Mouse (Mus musculus): ENCODE measurements around the gene Mxi1. TPM values are rescaled to one million over a fixed set of nuclear protein-coding genes. Genes with fewer than 3 reads are reported as not detected.
A peak's percentile ranks its signal among the peaks of the same experiment; 100 is the strongest.

Gene Mxi1
- polyA plus RNA-seq, 2 experiments, result 16.5 to 27.7 TPM

- DNase-seq (ENCODE audit: low read depth in 3 of 3, low spot score in 3 of 3) (no peak), ATAC-seq (ENCODE audit: insufficient read depth) (no peak)
- WGBS (ENCODE audit: insufficient replicate concordance), result 54% methylated on average over 12 of the region's 12 CpGs
- Histone ChIP-seq H3K9ac (replicated peaks) (no peak overlapping the region), H3K4me2 (ENCODE audit: low read depth) (no peak overlapping the region), H3K9me3 (ENCODE audit: control insufficient read depth, low read length) (no peaks in the 10 kb centered on the region), H3K27me3 (ENCODE audit: control insufficient read depth, insufficient read depth, low read length) (peaks cover 21% of the 10 kb centered on the region), H3K36me3 (replicated peaks; ENCODE audit: control insufficient read depth, insufficient read depth, low read depth) (no peaks in the 10 kb centered on the region), H3K4me3 (ENCODE audit: insufficient read depth in 1 of 2, low read depth in 2 of 2, low read length in 2 of 2) (no peak overlapping the region), H3K27ac (no peak overlapping the region), H3K4me1 (replicated peaks; ENCODE audit: control insufficient read depth in 2 of 2, insufficient read depth in 2 of 2, low read length in 1 of 2) (peaks cover 1 to 4% of the 10 kb centered on the region in 2 experiments)
- TF ChIP-seq EP300 (IDR thresholded peaks at IDR 0.05; ENCODE audit: low read depth), result no peak
- TF ChIP-seq CTCF (IDR thresholded peaks at IDR 0.05; ENCODE audit: low read depth), result no peak
Observed at GRCm38 (mm10) chr19:53264821-53265727, 45.2 kb upstream of the Mxi1 start.

- Histone ChIP-seq H3K27me3 (ENCODE audit: control insufficient read depth, insufficient read depth, low read length) (peaks cover 21% of the 10 kb centered on the region), H3K4me3 (ENCODE audit: insufficient read depth in 1 of 2, low read depth in 2 of 2, low read length in 2 of 2) (no peak overlapping the region), H3K9ac (replicated peaks) (no peak overlapping the region), H3K9me3 (ENCODE audit: control insufficient read depth, low read length) (no peaks in the 10 kb centered on the region), H3K4me2 (ENCODE audit: low read depth) (no peak overlapping the region), H3K36me3 (replicated peaks; ENCODE audit: control insufficient read depth, insufficient read depth, low read depth) (no peaks in the 10 kb centered on the region), H3K4me1 (replicated peaks; ENCODE audit: control insufficient read depth in 2 of 2, insufficient read depth in 2 of 2, low read length in 1 of 2) (no peaks in the 10 kb centered on the region), H3K27ac (no peak overlapping the region)
- 61% methylated on average over 9 of the region's 9 CpGs for WGBS (ENCODE audit: insufficient replicate concordance)
- no peak for DNase-seq (ENCODE audit: low read depth in 3 of 3, low spot score in 3 of 3)
- no peak for ATAC-seq (ENCODE audit: insufficient read depth)
- TF ChIP-seq EP300 (IDR thresholded peaks at IDR 0.05; ENCODE audit: low read depth) (no peak), CTCF (IDR thresholded peaks at IDR 0.05; ENCODE audit: low read depth) (no peak)
Observed at GRCm38 (mm10) chr19:53267305-53267704, 43.0 kb upstream of the Mxi1 start.

- H3K27me3 ChIP-seq (ENCODE audit: control insufficient read depth, insufficient read depth, low read length), result no peaks in the 10 kb centered on the region
- ATAC-seq (ENCODE audit: insufficient read depth) (no peak), DNase-seq (ENCODE audit: low read depth in 3 of 3, low spot score in 3 of 3) (peak in 1 of 3 experiments; percentile 32)
- H3K27ac ChIP-seq, result no peak overlapping the region
- H3K4me2 ChIP-seq (ENCODE audit: low read depth), result no peak overlapping the region
- no peak overlapping the region for H3K9ac ChIP-seq (replicated peaks)
- no peak overlapping the region for H3K4me3 ChIP-seq (ENCODE audit: insufficient read depth in 1 of 2, low read depth in 2 of 2, low read length in 2 of 2)
- no peaks in the 10 kb centered on the region for H3K9me3 ChIP-seq (ENCODE audit: control insufficient read depth, low read length)
- H3K4me1 ChIP-seq (replicated peaks; ENCODE audit: control insufficient read depth in 2 of 2, insufficient read depth in 2 of 2, low read length in 1 of 2), result peaks cover 0 to 8% of the 10 kb centered on the region in 2 experiments; a peak in 1 of 4 replicates
- no peak for TF ChIP-seq EP300 (IDR thresholded peaks at IDR 0.05; ENCODE audit: low read depth)
- TF ChIP-seq CTCF (IDR thresholded peaks at IDR 0.05; ENCODE audit: low read depth), result 0 out of 2 replicates have a peak, but pooled peaks have one; percentile 5
- H3K36me3 ChIP-seq (replicated peaks; ENCODE audit: control insufficient read depth, insufficient read depth, low read depth), result no peaks in the 10 kb centered on the region
- 64% methylated on average over 17 of the region's 17 CpGs for WGBS (ENCODE audit: insufficient replicate concordance)
Observed at GRCm38 (mm10) chr19:53273055-53273722, 37.1 kb upstream of the Mxi1 start.

- H3K27ac ChIP-seq, result no peak overlapping the region
- H3K4me1 ChIP-seq (replicated peaks; ENCODE audit: control insufficient read depth in 2 of 2, insufficient read depth in 2 of 2, low read length in 1 of 2), result peaks cover 0 to 8% of the 10 kb centered on the region in 2 experiments; a peak in 1 of 4 replicates
- 60% methylated on average over 23 of the region's 23 CpGs for WGBS (ENCODE audit: insufficient replicate concordance)
- no peak for ATAC-seq (ENCODE audit: insufficient read depth)
- no peaks in the 10 kb centered on the region for H3K36me3 ChIP-seq (replicated peaks; ENCODE audit: control insufficient read depth, insufficient read depth, low read depth)
- DNase-seq (ENCODE audit: low read depth in 3 of 3, low spot score in 3 of 3), result no peak
- TF ChIP-seq EP300 (IDR thresholded peaks at IDR 0.05; ENCODE audit: low read depth) (no peak), CTCF (IDR thresholded peaks at IDR 0.05; ENCODE audit: low read depth) (no peak)
- H3K9ac ChIP-seq (replicated peaks), result no peak overlapping the region
- no peak overlapping the region for H3K4me3 ChIP-seq (ENCODE audit: insufficient read depth in 1 of 2, low read depth in 2 of 2, low read length in 2 of 2)
- no peaks in the 10 kb centered on the region for H3K9me3 ChIP-seq (ENCODE audit: control insufficient read depth, low read length)
- no peaks in the 10 kb centered on the region for H3K27me3 ChIP-seq (ENCODE audit: control insufficient read depth, insufficient read depth, low read length)
- no peak overlapping the region for H3K4me2 ChIP-seq (ENCODE audit: low read depth)
Observed at GRCm38 (mm10) chr19:53273781-53274428, 36.4 kb upstream of the Mxi1 start.

Data from liver, embryonic 14.5 days (tissue).